Mouse (Mus musculus) A20 (cell line): ENCODE measurements at regions not wholly inside any gene's neighbourhood (a gene's known extent, or its start where the extent isn't known, plus 50 kb on each side); places are given as distances from the start of the nearest gene placed in this dataset.

Source experiments
- DNase-seq: peaks from one replicate; pipeline ENCODE4 v3.0.0-alpha.2; 2011; ENCODE audit warnings: low read depth, low spot score

DNA sequence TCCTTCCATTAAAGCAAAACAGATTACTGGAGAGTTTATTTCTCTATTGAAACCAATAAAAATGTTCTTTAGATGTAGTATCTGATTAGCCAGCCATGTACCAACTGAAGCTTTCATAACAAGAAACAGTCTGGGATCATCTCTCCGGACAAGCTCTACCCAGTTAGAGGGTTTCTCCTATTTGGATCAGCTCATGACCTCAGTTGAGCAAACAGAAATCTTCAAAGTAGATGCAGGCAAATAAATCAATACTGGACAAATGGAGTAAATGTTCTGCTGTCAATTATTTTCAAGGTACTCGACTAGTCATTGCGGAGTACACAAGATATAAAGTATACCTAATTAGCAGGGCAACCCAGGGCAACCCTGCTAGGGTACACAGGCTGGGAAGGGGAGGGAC, 67.4 kb downstream of the Avpr1a start:
- DNase-seq = no peak

DNA sequence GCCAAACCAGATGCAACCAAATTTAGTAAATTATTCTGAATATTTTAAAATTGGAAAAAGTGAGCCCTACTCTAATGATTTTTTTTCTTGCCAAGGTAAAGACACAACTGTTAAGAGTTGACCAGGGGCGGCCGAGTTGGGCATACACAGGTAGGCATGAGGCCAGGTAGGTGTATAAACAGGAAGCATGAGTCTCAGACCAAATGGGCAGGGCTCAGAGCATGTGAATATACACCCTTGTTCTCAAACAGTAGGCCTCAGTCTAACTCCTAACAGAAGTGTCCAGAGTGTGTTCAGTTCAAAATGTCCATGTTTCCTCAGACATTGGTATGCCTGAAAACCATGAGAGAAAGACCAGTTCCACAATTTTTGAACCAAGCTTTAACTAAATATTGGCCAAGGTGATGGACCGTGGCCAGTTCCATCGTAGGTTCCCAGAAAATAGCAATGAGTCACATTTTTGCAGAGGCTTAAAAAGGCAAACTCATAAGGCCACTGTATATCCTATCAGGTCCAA, 71.0 kb downstream of the Avpr1a start:
- no peak for DNase-seq

DNA sequence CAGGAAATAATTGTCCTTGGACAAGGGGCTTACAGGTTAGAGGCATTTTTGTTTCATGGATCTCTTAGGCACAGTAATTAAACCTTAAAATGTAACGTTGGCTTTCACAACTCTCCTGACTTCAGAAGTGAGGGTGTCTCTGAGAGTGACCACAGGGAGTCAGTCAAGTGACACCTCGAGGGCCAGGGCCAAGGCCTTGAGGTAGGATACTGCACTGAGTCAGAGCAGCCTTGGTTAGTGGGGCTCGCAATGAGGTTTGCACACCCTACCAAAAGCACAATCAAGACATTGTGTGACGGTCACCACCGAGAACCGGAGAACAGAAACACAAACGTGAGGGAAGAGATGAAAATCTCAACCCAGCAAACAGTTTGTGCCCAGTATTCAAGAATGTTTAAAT, 71.7 kb downstream of the Avpr1a start:
- no peak for DNase-seq

DNA sequence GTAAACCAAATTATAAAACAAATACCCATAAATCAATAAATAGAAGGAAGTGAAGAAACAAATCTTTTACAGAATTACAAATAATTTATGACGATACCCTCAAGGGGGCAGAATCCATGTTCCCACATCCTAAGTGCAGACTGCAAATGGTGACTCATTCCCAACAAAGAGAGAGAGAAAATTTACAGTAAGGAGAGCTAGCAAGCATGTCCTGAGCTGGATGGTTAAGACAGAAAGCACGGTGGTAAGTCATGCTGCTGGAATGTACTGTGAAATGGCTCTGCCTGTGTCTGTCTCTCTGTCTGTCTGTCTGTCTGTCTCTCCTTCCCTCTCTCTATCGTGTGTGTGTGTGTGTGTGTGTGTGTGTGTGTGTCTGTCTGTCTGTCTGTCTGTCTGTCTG, 74.3 kb downstream of the Avpr1a start:
- DNase-seq = no peak

DNA sequence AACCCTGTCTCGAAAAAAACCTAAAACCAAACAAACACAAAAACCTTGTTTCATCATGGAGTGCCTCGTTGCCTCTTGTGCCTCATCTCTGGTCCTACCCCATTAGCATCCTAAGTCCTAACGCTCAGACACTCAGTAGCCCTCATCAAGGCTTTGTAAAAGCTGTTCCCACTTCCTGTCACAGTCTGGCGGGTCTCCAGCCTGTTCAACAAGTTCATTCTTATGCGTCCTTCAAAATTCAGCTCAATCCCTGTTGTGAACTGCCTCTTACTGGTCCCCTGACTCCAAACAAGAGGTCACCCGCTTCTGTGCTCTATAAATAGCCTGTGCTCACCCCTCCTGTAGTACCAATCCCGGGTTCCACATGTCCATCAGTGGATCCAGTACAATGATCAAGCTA, 77.1 kb downstream of the Avpr1a start:
- no peak for DNase-seq

DNA sequence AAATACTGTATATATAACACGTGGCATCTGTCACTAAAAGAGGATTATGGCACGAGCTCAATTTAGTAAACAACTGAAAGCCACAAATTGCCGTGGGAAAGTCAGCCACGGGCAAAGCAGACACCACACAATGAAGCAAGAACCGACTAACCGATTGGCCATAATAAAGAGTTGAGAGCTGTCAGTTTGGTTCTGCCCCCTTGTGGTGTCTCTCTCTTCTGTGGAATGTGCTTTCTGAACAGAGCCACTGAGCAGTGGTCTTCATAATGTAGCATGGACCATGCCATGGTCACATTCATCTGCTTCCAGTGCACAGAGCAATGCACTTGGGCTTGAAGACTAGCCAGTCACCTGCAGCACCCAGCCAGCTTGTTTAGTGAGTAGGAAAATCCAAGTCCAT, 77.5 kb downstream of the Avpr1a start:
- DNase-seq = peak; percentile 68

DNA sequence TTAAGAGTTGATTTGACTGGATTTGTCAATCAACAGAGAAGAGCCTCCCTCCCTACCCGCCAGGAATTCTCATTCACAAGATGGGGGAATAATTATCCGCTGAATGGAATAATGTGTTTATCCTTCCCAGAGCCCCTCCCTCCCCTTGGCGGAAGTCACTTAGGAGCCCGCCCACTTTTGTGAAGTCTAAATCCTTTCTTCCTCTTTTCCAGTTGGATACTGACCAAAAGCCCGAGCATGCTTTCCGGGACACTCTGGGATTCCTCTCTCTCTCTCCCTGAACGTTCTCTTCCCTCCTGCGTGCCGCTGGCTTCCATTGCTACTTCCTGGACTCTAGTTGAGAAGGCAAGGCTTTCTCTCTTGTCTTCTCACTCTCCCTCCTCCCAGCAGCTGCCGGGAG, 79.9 kb downstream of the Avpr1a start:
- DNase-seq = no peak

DNA sequence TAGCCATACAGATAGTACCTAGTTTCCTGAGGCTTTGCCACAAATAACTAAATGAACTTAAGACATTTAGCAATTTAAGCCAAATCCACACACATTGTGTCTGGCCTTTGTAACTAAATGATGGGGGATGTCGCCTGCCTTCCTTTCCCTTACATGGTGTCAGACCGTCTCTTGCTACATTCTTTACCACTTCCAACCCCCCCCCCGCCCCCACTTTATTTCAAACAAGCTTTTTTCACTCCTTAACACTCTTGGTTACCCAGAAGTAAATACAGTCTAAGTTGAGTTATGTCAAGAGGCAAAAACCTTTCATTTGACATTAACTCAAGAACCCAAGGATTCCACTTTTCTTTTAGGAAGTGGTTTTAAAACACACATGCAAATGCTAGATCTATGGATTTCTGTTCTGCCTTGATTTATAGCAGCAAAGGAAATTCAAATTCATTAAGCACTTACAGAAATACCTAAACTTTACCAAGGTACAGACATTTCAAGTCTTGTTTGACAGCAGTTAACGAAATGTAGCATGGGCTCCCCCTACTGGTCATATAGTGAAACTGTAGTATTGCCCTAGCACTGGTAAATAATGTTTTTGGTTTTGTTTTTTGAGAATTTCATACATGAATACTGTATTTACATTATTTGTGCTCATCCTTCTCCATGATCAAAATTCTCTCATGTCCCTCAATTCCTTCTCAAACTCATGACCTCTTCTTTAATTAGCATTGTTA, 80.8 kb downstream of the Avpr1a start:
- DNase-seq = peak; percentile 71

DNA sequence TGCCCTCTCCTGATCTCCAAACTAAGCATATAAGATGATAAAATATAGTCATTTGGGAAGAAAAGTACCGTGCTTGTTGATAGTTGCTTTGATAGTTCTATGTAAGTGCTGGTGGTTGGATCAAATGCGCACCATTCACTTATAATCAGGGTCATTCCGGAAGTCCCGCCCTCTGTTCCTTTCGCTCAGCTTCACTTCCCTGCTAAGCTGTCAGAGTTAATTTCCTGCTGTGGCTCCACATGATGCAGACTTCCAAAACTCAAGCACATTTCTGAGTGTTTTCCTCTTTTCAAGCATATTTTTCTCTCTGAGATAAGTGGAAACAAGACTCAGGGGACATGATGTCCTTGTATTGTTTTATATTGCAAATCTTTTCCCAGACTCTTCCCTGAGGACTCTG, 86.4 kb downstream of the Avpr1a start:
- no peak for DNase-seq

DNA sequence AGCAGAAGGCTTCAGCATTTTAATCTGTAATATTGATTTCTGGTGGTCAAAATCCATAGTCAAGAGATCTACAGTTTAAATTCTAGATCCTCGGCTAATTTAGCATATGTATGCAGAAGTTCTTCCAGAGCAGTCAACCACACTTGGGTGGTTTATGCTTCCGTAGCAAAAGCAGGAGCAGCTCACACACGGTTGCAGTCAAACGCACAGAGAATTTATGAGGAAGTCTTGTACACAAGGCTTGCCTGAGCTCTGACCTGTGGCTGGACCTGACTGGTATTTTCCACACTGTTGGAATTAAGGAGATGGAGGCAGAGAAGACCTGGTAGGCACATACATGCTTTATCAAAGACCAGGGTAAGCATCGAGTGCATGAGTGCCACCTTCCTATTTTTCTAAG, 86.8 kb downstream of the Avpr1a start:
- DNase-seq = no peak

DNA sequence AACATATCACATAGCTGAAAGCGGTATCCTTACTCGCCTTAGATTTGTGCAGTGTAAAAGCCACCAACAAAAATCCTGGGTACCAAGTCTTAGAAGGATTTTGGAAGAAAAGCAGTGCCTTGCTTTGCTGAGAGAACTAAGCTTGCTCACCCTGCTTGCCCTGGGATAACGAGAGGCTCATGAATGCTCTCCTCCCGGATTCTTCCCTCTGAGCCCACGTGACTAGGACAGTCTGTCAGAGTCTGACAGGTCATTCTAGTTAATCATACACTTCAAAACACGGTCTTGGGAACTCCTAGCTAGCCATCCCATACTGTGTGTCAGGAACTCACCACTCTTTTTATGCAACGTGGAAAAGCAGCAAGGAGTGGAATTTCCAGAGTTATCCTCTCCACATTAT, 91.4 kb downstream of the Avpr1a start:
- DNase-seq = no peak

DNA sequence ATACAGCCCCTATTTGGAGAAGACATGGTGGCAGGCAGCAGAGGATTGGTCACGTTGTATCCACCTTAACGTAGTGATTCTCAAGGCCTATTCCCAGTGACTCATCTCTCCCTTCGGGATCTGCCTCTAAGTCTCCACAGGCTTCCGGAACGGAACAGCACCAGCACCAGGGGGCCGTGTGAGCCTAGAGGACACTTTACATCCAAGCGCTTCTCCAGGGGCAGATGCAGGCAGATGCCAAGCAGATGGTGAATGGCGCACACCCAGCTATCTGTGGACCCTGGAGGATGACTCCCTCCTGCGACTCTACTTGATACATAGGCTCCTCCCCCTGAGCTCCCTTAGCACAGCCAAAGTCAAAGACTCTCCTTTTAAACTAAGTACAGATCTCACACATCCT, 94.3 kb downstream of the Avpr1a start:
- DNase-seq = no peak

DNA sequence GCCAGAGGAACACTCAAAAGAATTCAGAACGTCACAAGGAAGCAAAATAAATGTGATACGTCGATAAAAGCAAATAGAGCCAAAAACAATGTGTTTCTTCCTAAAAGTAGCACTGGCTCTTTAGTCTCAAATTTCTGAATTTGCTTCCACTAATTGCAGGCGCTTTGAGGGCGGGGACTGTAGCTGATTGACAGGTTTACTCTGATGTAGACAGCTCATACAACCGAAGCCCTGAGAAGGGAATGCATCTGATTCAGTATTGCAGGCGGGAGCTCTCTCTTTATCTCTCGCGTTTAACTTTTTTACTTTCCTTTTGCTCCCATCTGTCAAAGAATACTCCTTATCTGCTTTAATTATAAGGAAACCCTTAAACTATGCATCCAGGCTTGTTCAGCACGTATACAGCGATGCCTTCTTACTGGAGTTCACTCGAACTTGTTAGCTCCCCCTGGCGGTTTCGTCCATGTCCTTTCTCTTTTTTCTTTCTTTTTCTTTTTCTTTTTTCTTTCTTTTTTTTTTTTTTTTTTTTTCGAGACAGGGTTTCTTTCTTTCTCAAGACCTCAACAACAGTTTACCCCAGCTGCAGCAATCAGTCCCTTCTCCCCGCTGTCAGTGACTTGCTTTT, 95.9 kb downstream of the Avpr1a start:
- DNase-seq = peak; percentile 92

DNA sequence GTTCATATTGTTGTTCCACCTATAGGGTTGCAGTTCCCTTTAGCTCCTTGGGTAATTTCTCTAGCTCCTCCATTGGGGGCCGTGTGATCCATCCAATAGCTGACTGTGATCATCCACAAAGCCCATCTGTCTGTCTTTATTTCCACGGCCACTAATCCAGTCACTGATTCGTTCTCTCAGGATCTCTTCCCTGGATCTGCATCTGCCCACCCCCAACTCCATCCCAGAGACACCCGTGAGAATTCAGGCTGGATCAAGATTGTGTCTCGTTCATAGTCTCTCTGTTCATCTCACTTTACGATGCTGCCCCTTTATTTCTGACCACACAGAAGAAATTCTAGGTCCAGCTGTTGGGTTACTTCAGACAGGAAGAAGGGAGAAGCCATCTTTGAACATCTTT, 96.7 kb downstream of the Avpr1a start:
- DNase-seq = peak; percentile 23

DNA sequence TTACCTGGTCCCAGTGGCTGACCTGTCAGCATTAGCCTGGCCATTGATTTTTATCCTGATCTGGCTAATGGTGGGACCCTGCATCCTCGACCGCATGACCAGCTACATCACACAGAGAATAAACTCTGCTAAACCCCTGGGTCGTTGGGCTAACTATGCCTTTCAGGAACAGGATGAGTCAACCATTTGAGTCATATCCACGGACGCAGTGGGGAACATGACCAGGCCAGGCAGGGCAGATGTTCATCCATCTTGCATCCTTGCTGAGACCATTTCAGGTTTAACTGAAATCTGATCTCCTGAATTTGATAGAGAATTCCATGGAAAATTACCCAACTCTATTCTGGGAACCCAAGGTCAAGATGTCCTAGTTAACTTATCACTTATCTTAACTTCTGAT, 103.3 kb downstream of the Avpr1a start:
- no peak for DNase-seq

DNA sequence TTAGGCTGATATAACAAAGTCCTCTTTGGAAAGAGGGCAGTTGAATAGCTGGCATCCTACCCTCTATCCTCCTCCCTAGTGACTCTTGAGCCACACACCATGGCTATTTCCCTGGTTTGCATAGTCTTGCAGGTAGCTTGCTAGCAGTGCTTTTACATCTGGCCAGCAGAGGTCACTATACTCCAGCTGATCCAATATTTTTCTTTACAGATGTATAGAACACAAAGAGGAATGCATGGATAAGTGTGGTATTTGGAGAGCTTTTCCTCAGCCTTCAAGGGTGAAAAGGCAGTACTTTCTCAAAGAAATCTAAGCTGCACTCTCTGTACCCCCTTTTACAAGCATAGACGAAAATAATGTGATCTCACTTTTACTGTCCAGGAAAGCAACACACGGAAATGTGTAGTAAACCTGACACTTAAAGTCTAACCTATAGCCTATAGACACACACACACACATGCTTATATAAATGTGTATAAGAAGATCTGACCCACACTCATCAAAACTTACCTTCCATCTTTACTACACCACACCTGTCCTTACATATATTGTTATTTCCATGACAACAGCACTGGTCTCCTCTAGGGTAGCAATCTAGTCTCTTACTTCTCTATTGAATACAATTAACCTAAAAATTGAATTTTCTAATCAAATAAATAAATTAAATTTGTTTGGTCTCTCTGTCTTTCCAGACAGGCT, 105.0 kb downstream of the Avpr1a start:
- DNase-seq = peak; percentile 60

DNA sequence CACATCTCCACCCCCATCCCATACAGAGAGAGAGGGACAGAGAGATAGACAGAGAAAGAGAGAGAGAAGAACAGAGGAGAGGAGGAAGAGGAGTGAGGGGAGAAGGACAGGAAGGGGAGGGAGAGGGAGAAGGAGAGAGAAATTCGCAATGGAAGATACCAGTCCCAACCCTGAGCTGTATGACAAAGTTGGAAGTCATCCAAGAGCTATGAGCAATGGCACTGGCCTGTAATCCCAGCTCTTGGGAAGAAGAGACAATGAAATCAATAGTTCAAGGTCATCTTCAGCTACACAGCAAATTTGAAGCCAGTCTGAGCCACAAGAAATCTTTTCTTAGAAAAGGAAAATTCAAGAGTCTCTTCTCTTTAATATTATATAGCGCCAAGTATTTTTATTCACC, 105.6 kb downstream of the Avpr1a start:
- no peak for DNase-seq

DNA sequence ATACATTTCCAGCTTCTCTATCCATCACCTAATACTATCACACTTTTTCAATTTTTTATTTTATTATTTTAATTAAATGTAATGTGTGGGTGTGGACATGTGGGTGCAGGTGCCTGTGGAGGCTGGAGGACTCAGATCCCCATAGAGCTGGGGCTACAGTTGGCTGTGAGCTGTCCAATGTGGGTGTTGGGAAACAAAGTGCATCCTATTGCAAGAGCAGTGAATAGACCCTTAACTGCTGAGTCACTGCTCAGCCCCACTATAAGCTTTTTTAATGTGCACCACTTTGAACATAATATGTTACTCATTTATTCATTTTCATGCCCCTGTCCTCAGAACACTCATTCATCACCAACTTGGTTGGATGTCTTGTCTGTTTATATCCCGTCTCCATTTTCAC, 110.4 kb downstream of the Avpr1a start:
- no peak for DNase-seq

DNA sequence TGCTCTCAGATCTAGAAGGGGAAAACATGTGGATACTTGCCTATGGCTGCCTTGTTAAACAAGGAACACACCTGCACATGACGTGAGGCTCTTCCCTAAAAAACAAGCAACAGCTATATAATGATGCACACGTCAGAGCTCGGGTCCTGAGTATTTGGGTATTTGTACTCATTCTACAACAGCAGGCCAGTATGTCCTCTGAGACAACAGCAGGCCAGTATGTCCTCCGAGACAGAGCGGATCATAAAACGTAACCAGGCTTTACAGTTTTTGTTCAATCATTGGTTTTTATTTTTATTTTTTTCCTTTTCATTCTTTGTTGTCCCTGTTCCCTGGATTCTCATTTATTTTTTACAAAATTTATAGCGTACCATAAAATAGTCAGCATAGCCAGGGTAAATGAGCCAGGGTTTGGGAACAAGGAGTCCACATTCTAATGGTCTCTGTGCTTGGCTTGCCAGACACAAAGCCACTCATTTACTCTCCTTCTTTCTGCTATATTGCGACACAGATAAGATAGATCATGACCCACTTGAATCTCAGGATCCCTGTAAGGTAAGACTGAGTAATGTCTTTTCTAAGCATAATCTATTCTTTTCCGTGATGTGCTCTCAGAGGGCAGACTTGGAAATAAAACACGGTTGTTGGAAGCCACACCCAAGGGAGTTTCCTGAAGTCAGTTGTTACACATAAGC, 111.8 kb downstream of the Avpr1a start:
- DNase-seq = no peak

DNA sequence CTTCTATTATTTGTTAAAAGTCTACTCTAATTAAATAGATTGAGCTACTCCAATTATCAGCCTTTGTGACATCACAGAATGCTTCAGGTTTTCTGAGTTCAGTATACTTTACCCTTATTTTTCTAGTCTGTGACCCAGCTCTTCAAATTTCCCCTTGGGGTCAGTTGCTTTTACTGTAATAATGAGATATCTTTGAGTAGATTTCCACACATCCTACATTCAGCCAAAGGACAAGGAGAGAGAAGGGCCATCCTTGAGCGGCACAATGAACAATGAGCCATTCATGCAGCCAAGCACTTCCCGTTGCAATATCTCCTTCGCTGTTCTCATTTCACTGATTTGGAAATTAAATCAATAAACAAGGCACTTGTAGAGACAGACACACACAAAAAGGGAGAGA, 113.6 kb downstream of the Avpr1a start:
- no peak for DNase-seq

DNA sequence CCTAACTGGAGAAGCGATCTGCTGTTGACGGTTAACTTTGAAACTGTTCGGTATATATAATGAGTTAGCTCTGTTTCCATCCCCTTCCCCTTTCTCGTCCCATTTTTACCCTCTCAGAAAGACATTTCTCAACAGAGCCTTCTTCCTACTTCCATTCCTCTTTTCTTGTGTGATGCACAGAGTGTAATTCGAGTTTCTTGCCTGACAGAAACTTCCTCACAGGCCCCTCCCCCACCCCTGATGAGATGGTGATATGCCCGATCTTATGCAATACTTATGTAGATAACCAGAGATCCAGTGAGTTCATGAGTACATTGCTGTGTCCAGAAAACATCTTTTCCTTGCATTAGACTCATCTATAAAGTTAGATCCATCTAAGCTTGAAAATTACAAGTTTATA, 114.2 kb downstream of the Avpr1a start:
- DNase-seq = no peak

DNA sequence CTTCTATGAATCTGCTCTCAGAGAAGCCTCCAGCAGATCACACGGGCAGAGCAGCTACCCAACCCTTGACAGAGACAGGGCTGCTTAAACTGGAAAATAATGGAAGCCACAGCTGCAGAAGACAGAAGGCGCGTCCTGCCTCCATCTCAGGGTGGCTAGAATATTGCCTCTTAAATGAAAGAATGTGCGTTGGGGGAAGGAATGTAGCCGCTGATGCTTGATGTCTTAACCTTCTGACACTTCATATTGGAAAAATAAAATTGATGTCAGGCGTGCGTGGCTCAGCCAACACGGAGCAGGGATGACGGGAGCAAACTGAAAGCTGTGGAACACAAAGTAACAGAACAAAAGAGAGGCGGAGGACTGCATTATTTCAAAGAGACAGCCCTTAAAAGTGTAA, 114.6 kb upstream of the Ppm1h start:
- DNase-seq = no peak
